ENCODE assay signal across 10 mouse cellular contexts in the genomic region with DNA sequence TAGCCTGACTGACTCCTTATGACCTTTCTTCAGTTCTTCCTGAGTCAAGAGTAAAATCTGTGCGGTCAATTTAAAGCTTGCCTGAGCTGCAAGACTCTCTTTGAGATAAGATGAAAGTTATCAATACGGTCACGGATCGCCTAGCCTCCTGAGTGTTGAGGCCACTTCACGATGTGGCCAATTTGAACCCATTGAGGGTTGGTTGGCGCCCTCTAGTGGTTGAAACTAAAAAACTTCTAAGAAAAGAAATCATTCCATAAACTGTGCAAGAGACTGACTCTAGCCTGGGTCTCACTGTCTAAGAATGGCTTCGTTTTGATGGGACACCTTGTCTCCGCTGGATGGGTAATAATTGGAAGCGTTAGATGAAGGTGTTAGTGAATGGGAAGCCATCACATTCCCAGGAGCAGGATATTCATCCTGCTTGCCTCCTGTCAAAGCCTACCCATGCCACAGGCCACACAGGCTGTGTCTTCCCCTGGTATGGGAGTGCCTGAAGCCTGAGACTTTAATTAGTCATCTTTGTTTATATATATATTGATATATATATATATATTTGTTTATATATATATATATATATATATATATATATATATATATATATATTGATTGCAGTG. TPM values are rescaled to one million over a fixed set of nuclear protein-coding genes. Genes with fewer than 3 reads are reported as not detected.
A peak's percentile ranks its signal among the peaks of the same experiment; 100 is the strongest.
DNase-seq lines count a peak whose midpoint lies in the region; ATAC-seq and TF ChIP-seq lines count a peak whose summit lies in the region.
"Had no signal": no experiment of that assay in that cellular context is flagged by ENCODE, and none has a peak within 500 bp of the region (broad histone marks: within the 10 kb centered on the region; RNA-seq: fewer than 3 reads in every experiment).

No protein-coding gene starts in this region.

- H3K9me3 ChIP-seq in intestine, postnatal 0 days (ENCODE audit: control insufficient read depth): no peaks in the 10 kb centered on the region
- H3K9me3 ChIP-seq in midbrain, embryonic 13.5 days: no peaks in the 10 kb centered on the region
- H3K9me3 ChIP-seq: limb, embryonic 15.5 days had no signal

- TF ChIP-seq POLR2A in bone marrow macrophage, adult 2 months (IDR thresholded peaks at IDR 0.05; ENCODE audit: borderline replicate concordance, low read depth, low read length): no peak

- H3K27me3 ChIP-seq in intestine, postnatal 0 days (replicated peaks; ENCODE audit: control insufficient read depth, insufficient read depth, low read length): no peaks in the 10 kb centered on the region
- peaks cover 38% of the 10 kb centered on the region for H3K27me3 ChIP-seq in midbrain, embryonic 13.5 days
- H3K27me3 ChIP-seq: limb, embryonic 15.5 days had no signal

- TF ChIP-seq CTCF in bone marrow macrophage, adult 2 months (IDR thresholded peaks at IDR 0.05; ENCODE audit: low read depth, low read length): peak; percentile 68
- TF ChIP-seq CTCF in intestine, postnatal 0 days (IDR thresholded peaks at IDR 0.05; ENCODE audit: low read depth): peak; percentile 88

- no peak overlapping the region for H3K27ac ChIP-seq in bone marrow macrophage, adult 2 months (ENCODE audit: insufficient read depth, low read depth, low read length)
- no peak overlapping the region for H3K27ac ChIP-seq in intestine, postnatal 0 days (ENCODE audit: low read depth, low read length)
- no peak overlapping the region for H3K27ac ChIP-seq in midbrain, embryonic 13.5 days
- H3K27ac ChIP-seq: limb, embryonic 15.5 days had no signal

- no peak overlapping the region for H3K9ac ChIP-seq in intestine, postnatal 0 days (ENCODE audit: low read depth, low read length)
- H3K9ac ChIP-seq in midbrain, embryonic 13.5 days (replicated peaks): no peak overlapping the region
- H3K9ac ChIP-seq: limb, embryonic 15.5 days had no signal

- no peaks in the 10 kb centered on the region for H3K4me1 ChIP-seq in bone marrow macrophage, adult 2 months (ENCODE audit: control insufficient read depth, insufficient read depth, low read length)
- H3K4me1 ChIP-seq in intestine, postnatal 0 days (replicated peaks; ENCODE audit: control insufficient read depth, insufficient read depth, low read length): no peaks in the 10 kb centered on the region
- no peaks in the 10 kb centered on the region for H3K4me1 ChIP-seq in midbrain, embryonic 13.5 days (replicated peaks)
- H3K4me1 ChIP-seq: limb, embryonic 15.5 days had no signal

- peak; percentile 21 for DNase-seq in gastrocnemius, postnatal 10 days
- no peak for DNase-seq in gastrocnemius, postnatal 25 days
- DNase-seq in A20 (ENCODE audit: low read depth, low spot score): peak; percentile 66

- 6% methylated on average over 9 of the region's 9 CpGs for WGBS in intestine, postnatal 0 days
- 6% methylated on average over 9 of the region's 9 CpGs for WGBS in midbrain, embryonic 13.5 days

- H3K36me3 ChIP-seq in intestine, postnatal 0 days (ENCODE audit: control insufficient read depth, insufficient read depth): no peaks in the 10 kb centered on the region
- no peaks in the 10 kb centered on the region for H3K36me3 ChIP-seq in midbrain, embryonic 13.5 days
- H3K36me3 ChIP-seq: limb, embryonic 15.5 days had no signal

- no peak overlapping the region for H3K4me3 ChIP-seq in bone marrow macrophage, adult 2 months (ENCODE audit: insufficient read depth, low read length)
- H3K4me3 ChIP-seq in intestine, postnatal 0 days (ENCODE audit: low read depth, low read length): no peak overlapping the region
- no peak overlapping the region for H3K4me3 ChIP-seq in midbrain, embryonic 13.5 days (replicated peaks)
- H3K4me3 ChIP-seq: limb, embryonic 15.5 days had no signal

- ATAC-seq in erythroid progenitor cell, adult 5-6 weeks (replicated peaks; ENCODE audit: low FRiP score, poor library complexity, severe bottlenecking): peak; percentile 69
- no peak for ATAC-seq in intestine, postnatal 0 days
- ATAC-seq in midbrain, embryonic 13.5 days: 0 out of 2 replicates have a peak, but pooled peaks have one; percentile 37
- no peak for ATAC-seq in inflammation-experienced regulatory T-cells, adult 6 months

- H3K4me2 ChIP-seq in intestine, postnatal 0 days (replicated peaks; ENCODE audit: low read depth): no peak overlapping the region
- H3K4me2 ChIP-seq in midbrain, embryonic 13.5 days (replicated peaks): no peak overlapping the region
- H3K4me2 ChIP-seq: limb, embryonic 15.5 days had no signal

RNA-seq across cellular contexts. Expression of a gene that starts 11.4 kb away (rescaled TPM):
- 1 to 10 TPM in 1 of 2 experiments, under 1 TPM in 1; 0.45 to 1.1 TPM for total RNA-seq in gastrocnemius, postnatal 10 days (2021)
- total RNA-seq in gastrocnemius, postnatal 25 days (2021): 1 to 10 TPM; 1.6 to 1.8 TPM
- polyA plus RNA-seq in bone marrow macrophage, adult 2 months (2012; ENCODE audit: insufficient read depth, insufficient read length, missing spikeins): not detected in 2 replicates
- total RNA-seq in erythroid progenitor cell, adult 5-6 weeks (2015; ENCODE audit: low replicate concordance): not detected in 2 replicates
- not detected in 2 replicates for total RNA-seq in erythroid progenitor cell, adult 5-6 weeks (2017; ENCODE audit: low replicate concordance)
- not detected in 2 replicates for polyA plus RNA-seq in intestine, postnatal 0 days (2015; fragmentation: Nextera tagmentation; extraction: Ambion mirVana)
- 27.1 and 38.4 TPM in 2 replicates for polyA plus RNA-seq in midbrain, embryonic 13.5 days (2015; fragmentation: Nextera tagmentation; extraction: Ambion mirVana)
- not detected for polyA plus RNA-seq in inflammation-experienced regulatory T-cells, adult 6 months (2017; shearing (Covaris generic))
- total RNA-seq: adrenal gland, postnatal 36 days had no signal
- polyA plus RNA-seq: limb, embryonic 15.5 days had no signal

Comparison
In these comparisons a context has a peak if more than half of its experiments do, and no peak if none do; other contexts are left out.
1. ATAC-seq: peak in erythroid progenitor cell, adult 5-6 weeks (single experiment) and midbrain, embryonic 13.5 days (single experiment); none in intestine, postnatal 0 days (single experiment) and inflammation-experienced regulatory T-cells, adult 6 months (single experiment).
2. RNA of a gene that starts 11.4 kb away (polyA plus RNA-seq): 27.1 to 38.4 TPM in midbrain, embryonic 13.5 days; not detected in bone marrow macrophage, adult 2 months, not detected in intestine, postnatal 0 days and not detected in inflammation-experienced regulatory T-cells, adult 6 months; every median in the first group is over 10 times any median in the second.